10 mouse cellular contexts compared by ENCODE assay signal in the genomic region with DNA sequence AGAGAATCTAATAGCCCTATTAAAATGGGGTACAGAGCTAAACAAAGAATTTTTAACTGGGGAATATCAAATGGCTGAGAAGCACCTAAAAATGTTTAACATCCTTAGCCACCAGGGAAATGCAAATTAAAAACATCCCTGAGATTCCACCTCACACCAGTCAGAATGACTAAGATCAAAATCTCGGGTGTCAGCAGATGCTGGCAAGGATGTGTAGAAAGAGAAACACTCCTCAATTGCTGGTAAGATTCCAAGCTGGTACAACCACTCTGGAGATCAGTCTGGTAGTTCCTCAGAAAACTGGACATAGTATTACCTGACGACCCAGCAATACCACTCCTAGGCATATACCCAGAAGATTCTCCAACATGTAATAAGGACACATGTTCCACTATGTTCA.
"Had no signal": no experiment of that assay in that cellular context is flagged by ENCODE, and none has a peak within 500 bp of the region (broad histone marks: within the 10 kb centered on the region; RNA-seq: fewer than 3 reads in every experiment).

No protein-coding gene starts in this region.

- DNase-seq: retina, postnatal 1 day; right cerebral cortex, postnatal 14 days; right cerebral cortex, postnatal 25 days; spleen, adult 18-20 months; thymus, adult 18-20 months; thymus, adult 2 months; thymus, postnatal 14 days; thymus, postnatal 25 days; thymus, postnatal 36 days; thymus, postnatal 4 days had no signal
